Mouse (Mus musculus) erythroblast, embryonic 14.5 days (primary cell): Measurements from ENCODE around the gene Dusp28. TPM values are rescaled to one million over a fixed set of nuclear protein-coding genes. Genes with fewer than 3 reads are reported as not detected.
A peak's percentile ranks its signal among the peaks of the same experiment; 100 is the strongest.

Source experiments
- H3K27me3 ChIP-seq: 2 replicates; pipeline ENCODE4 v1.6.1; 2012; ENCODE audit warnings: inconsistent platforms; ENCODE audit not compliant: control insufficient read depth
- H3K36me3 ChIP-seq: 2 replicates; pipeline ENCODE4 v1.6.1; 2012; ENCODE audit warnings: mild to moderate bottlenecking, inconsistent platforms; ENCODE audit not compliant: control insufficient read depth
- H3K4me1 ChIP-seq: 2 replicates; pipeline ENCODE4 v1.6.1; 2012; ENCODE audit warnings: inconsistent platforms; ENCODE audit not compliant: control insufficient read depth
- H3K4me3 ChIP-seq: replicated peaks from 2 replicates; pipeline ENCODE3; 2012; ENCODE audit warnings: moderate library complexity, mild to moderate bottlenecking, inconsistent platforms
- H3K9me3 ChIP-seq: 2 replicates; pipeline ENCODE4 v1.6.1; 2012; ENCODE audit warnings: low read length, inconsistent platforms, mixed read lengths; ENCODE audit not compliant: control insufficient read depth
- GATA1 ChIP-seq: IDR thresholded peaks from 2 replicates; pipeline ENCODE4 v1.6.1; 2012; ENCODE audit warnings: low read length, inconsistent platforms, mixed read lengths
- TAL1 ChIP-seq: IDR thresholded peaks from 3 replicates; pipeline ENCODE4 v1.6.1; 2012; ENCODE audit warnings: low read length, inconsistent platforms, mixed read lengths
- polyA plus RNA-seq: library from polyadenylated mRNA; stranded (reverse); fragments of >175 nt; gene quantifications from 2 replicates; pipeline ENCODE4 v1.2.3, GENCODE M21; 2012

The Dusp28 gene
- polyA plus RNA-seq, 1 experiment = 0.70 TPM

GRCm38 (mm10) chr1:92933611-92934010 is 26.8 kb downstream of the Dusp28 start:
- Histone ChIP-seq H3K4me1 (peaks cover 33% of the 10 kb centered on the region), H3K9me3 (no peaks in the 10 kb centered on the region), H3K4me3 (peak overlapping the region; percentile 69), H3K36me3 (peaks cover 9% of the 10 kb centered on the region), H3K27me3 (no peaks in the 10 kb centered on the region)
- TF ChIP-seq GATA1 = no peak
- no peak for TF ChIP-seq TAL1

- Histone ChIP-seq H3K36me3 (peaks cover 13% of the 10 kb centered on the region), H3K27me3 (no peaks in the 10 kb centered on the region)
- no peak for TF ChIP-seq GATA1
- TF ChIP-seq TAL1 = no peak
Measured at GRCm38 (mm10) chr1:92934182-92934827, 27.5 kb downstream of the Dusp28 start, which contains the start of gene Capn10. Gene Capn10, plus strand, starts transcription at chr1:92934376.

GRCm38 (mm10) chr1:92935054-92935962 is 28.5 kb downstream of the Dusp28 start:
- peaks cover 23% of the 10 kb centered on the region for H3K36me3 ChIP-seq
- TF ChIP-seq TAL1 = no peak
- TF ChIP-seq GATA1 = no peak

More at GRCm38 (mm10) chr1:92934182-92934827, 27.5 kb downstream of the Dusp28 start, which contains the start of gene Capn10:
- H3K4me3 ChIP-seq = peak within 1 kb of the TSS; percentile 69
- no peaks in the 10 kb centered on the region for H3K9me3 ChIP-seq
- peaks cover 33% of the 10 kb centered on the region for H3K4me1 ChIP-seq

GRCm38 (mm10) chr1:92935977-92936376 is 29.2 kb downstream of the Dusp28 start:
- TF ChIP-seq GATA1 = no peak
- Histone ChIP-seq H3K36me3 (peaks cover 26% of the 10 kb centered on the region), H3K27me3 (no peaks in the 10 kb centered on the region), H3K9me3 (no peaks in the 10 kb centered on the region), H3K4me1 (peaks cover 33% of the 10 kb centered on the region), H3K4me3 (peak overlapping the region; percentile 69)

More at GRCm38 (mm10) chr1:92935054-92935962, 28.5 kb downstream of the Dusp28 start:
- H3K4me1 ChIP-seq = peaks cover 33% of the 10 kb centered on the region
- H3K27me3 ChIP-seq = no peaks in the 10 kb centered on the region
- H3K9me3 ChIP-seq = no peaks in the 10 kb centered on the region
- H3K4me3 ChIP-seq = peak overlapping the region; percentile 69

GRCm38 (mm10) chr1:92936467-92936866 is 29.7 kb downstream of the Dusp28 start:
- H3K4me1 ChIP-seq = peaks cover 33% of the 10 kb centered on the region
- H3K36me3 ChIP-seq = peaks cover 29% of the 10 kb centered on the region
- H3K27me3 ChIP-seq = no peaks in the 10 kb centered on the region
- no peak for TF ChIP-seq TAL1
- TF ChIP-seq GATA1 = no peak
- H3K4me3 ChIP-seq = no peak overlapping the region
- H3K9me3 ChIP-seq = no peaks in the 10 kb centered on the region

- peaks cover 33% of the 10 kb centered on the region for H3K4me1 ChIP-seq
- TF ChIP-seq TAL1 = no peak
- TF ChIP-seq GATA1 = no peak
- H3K4me3 ChIP-seq = no peak overlapping the region
- H3K27me3 ChIP-seq = no peaks in the 10 kb centered on the region
- H3K36me3 ChIP-seq = peaks cover 35% of the 10 kb centered on the region
- no peaks in the 10 kb centered on the region for H3K9me3 ChIP-seq
Measured at GRCm38 (mm10) chr1:92937797-92938196, 31.0 kb downstream of the Dusp28 start.

GRCm38 (mm10) chr1:92939746-92940145 is 33.0 kb downstream of the Dusp28 start:
- H3K4me3 ChIP-seq = no peak overlapping the region
- H3K4me1 ChIP-seq = peaks cover 19% of the 10 kb centered on the region
- TF ChIP-seq TAL1 = no peak
- no peak for TF ChIP-seq GATA1
- peaks cover 44% of the 10 kb centered on the region for H3K36me3 ChIP-seq
- no peaks in the 10 kb centered on the region for H3K9me3 ChIP-seq
- H3K27me3 ChIP-seq = no peaks in the 10 kb centered on the region

GRCm38 (mm10) chr1:92943219-92943989 is 36.6 kb downstream of the Dusp28 start:
- Histone ChIP-seq H3K4me3 (no peak overlapping the region), H3K4me1 (no peaks in the 10 kb centered on the region; the same call in 1 of the 2 replicates), H3K9me3 (no peaks in the 10 kb centered on the region), H3K36me3 (peaks cover 68% of the 10 kb centered on the region), H3K27me3 (no peaks in the 10 kb centered on the region)
- no peak for TF ChIP-seq TAL1
- no peak for TF ChIP-seq GATA1

- no peaks in the 10 kb centered on the region for H3K9me3 ChIP-seq
- H3K27me3 ChIP-seq = no peaks in the 10 kb centered on the region
- no peaks in the 10 kb centered on the region; the same call in 1 of the 2 replicates for H3K4me1 ChIP-seq
- no peak overlapping the region for H3K4me3 ChIP-seq
- TF ChIP-seq GATA1 = no peak
- no peak for TF ChIP-seq TAL1
- peaks cover 43% of the 10 kb centered on the region for H3K36me3 ChIP-seq
Measured at GRCm38 (mm10) chr1:92947966-92948365, 41.2 kb downstream of the Dusp28 start.
